Mouse (Mus musculus) inflammation-experienced regulatory T-cells, adult 6 months (primary cell): ENCODE results near the gene B230217C12Rik. TPM values are rescaled to one million over a fixed set of nuclear protein-coding genes. Genes with fewer than 3 reads are reported as not detected.
"Not testable (repeated sequence)": the region's sequence is repeated elsewhere in the genome, so short reads cannot be mapped to it uniquely, and the experiment has no call there.

Source experiments
- ATAC-seq: one replicate; pipeline ENCODE4 v1.8.0; 2017
- polyA plus RNA-seq, 3 experiments: library from polyadenylated mRNA; unstranded; fragments of 100-300 nt; shearing (Covaris generic); gene quantifications; one replicate each; pipeline ENCODE4 v1.2.1; 2017

Gene B230217C12Rik
- polyA plus RNA-seq, 3 experiments from 2014 or later, result 2.1 to 3.0 (median 2.3) TPM

- no peak for ATAC-seq
These were observed 14.2 kb upstream of the B230217C12Rik start for GRCm38 (mm10) chr11:97826414-97826813.

DNA sequence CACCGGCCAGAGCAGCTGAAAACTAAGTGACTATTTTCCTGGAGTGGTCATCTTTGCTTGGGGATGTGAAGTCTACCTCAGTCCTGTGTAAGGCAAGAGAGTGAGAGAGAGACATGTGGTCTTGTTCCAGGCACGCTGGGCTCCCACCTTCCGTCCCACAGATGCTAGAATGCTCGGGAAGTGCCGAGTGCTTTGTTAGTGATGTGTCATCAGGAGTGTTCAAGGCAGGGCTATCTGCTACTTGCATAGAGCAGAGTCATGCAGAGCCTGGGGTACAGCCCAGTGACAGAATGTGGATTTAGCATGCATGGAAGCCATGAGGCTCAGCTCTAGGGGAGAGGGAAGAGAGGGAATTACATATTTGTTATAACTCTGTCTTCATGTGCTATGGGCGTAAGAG is 12.9 kb upstream of the B230217C12Rik start:
- no peak for ATAC-seq

GRCm38 (mm10) chr11:97829365-97829764 is 11.2 kb upstream of the B230217C12Rik start:
- no peak for ATAC-seq

GRCm38 (mm10) chr11:97829913-97830476 is 10.6 kb upstream of the B230217C12Rik start:
- peak; percentile 43 for ATAC-seq

GRCm38 (mm10) chr11:97830501-97830900 is 10.1 kb upstream of the B230217C12Rik start:
- no peak for ATAC-seq

- ATAC-seq, result no peak
These were observed 8.6 kb upstream of the B230217C12Rik start for GRCm38 (mm10) chr11:97832001-97832400.

DNA sequence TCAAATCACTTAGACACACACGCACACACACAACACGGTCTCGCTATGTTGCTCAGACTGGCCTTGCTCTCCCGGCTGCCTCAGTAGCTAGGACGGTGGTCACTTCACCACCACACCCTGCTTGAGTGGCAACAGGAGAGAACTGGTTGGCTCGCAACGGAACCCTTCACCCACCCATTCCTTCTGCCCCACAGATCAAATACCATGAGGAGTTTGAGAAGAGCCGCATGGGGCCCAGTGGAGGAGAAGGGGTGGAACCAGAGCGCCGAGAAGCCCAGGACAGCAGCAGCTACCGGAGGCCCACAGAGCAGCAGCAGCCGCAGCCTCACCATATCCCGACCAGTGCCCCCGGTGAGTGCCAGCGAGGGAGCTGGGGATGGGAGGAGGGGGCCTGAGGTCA is 7.2 kb upstream of the B230217C12Rik start:
- ATAC-seq, result no peak

GRCm38 (mm10) chr11:97836541-97836940 is 4.0 kb upstream of the B230217C12Rik start:
- peak; percentile 40 for ATAC-seq

- not testable (repeated sequence) for ATAC-seq
These were observed 3.5 kb upstream of the B230217C12Rik start for GRCm38 (mm10) chr11:97837051-97837450.

DNA sequence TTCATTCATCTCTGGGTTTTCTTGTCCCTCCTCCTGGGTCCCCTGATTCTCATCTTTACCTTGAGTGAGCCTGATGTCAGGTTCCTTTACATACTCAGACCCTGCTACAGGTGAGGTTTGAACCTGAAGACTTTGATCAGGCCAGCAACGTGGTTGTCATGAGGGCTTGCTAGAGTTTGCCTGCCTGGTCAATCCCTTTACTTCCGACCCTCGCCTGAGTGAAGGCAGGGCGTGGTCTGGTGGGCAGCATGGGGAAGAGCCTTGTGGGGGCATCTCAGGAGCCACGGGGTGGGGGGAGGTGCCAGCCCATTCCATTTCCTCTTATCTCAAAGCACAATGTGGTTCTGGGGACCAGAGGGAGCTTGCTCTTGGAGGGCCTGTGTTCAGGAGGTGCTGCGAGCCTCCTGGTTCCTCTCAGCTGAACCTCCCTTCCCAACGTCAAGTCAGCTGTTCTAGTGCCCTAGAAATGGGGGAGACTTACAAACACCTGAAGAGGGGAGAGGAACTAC is 2.9 kb upstream of the B230217C12Rik start:
- no peak for ATAC-seq

DNA sequence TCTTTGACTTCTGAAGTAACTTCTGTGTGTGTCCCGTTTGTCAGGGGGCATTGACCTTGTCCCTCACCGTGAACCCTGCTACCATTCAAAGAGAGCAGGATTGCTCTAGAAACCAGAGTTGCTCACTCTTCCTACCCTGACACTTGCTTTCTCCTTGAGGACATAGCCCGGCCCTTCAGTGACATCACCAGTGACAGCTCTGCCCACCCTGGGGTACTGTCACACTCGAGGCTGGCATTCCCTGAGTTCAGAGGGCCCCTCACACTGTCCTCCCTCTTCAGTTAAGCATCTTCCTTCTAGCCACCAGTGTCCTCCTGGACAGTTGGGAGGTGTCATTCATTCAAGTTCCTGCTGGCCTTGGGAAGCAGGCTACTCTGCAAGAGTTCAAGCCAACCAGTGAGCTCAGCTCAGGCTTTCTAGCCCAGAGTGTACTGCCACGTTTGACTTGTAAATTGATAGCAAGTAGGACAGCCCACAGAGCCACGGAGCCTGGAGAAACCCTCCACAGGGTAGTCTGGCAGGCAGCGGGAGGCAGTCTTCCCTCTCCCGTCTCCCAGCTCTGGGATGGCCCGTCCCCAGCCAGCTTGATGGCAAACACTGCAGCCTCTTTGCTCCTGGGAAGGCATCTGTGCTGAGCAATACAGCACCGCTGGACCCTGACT is 1.7 kb upstream of the B230217C12Rik start:
- no peak for ATAC-seq

DNA sequence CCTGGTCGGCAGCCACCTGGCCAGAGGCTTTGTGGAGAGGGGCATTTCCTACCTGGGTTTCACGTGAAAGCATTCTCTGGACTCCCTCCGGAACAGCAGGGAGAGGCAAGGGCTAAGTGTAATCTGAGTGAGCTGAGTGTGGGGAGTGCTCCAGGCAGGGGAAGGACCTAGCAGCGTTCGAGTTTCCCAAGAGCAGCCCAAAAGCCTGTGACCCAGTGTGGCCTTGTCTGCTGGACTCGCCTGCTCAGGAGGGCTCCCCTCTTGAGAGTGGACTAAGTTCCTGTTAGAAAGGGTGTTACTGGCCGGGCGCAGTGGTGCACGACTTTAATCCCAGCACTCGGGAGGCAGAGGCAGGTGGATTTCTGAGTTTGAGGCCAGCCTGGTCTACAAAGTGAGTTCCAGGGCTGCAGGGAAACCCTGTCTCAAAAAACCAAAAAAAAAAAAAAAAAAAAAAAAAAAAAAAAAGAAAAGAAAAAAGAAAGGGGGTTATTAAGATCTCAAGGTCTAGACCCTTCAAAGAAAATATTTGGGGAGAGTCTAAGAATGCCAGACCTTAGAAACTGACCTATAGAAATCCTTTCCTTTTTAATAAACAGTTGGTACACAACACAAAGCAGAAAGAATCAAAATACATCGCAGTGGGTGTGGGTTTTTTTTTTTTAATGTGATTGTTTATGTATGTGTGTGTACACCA is 992 bp upstream of the B230217C12Rik start:
- ATAC-seq, result no peak

DNA sequence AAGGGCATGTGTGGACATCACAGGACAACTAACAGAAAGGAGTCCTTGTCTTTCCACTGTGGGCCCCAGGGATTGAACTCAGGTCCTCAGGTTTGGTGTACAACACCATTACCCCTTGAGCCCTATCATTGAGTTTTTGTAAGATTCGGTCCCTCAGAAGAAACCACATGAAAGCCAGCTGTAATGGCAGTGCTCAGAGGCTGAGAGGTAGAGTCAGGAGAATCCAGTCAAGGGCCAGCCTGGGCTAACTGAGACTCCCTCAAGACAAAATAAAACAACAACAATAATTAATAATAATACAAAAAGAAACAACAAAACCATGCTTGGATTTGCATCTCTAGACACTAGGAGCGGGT is 467 bp upstream of the B230217C12Rik start:
- ATAC-seq, result no peak

DNA sequence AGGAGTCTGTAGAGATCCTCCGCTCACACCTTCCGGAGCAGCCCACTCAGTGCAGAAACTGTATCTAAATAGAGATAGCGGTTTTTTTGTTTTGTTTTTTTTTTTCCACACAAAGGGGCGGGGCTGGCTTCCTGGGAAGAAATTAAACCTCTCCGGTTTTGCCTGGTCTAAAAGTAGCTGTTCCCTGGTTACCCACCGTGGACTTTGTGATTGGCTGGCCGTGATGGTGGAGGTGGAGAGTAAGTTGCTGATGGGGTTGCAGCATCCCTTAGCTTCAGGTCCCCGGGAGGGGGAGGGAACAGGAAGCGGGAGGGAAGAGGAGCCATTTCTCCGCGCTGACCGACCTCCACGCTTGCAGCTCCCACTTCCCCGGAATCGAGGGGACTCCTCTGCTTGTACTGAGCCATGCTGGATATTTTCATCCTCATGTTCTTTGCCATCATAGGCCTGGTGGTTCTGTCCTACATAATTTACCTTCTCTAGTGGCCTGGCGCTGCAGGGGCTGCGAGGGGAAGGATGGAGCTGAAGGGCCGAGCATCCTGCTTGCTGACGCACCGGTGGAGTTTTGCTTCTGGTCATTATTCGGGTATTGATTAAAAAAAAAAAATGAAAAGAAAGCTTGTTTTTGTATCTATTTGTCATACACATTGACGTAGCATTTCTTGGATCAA is 546 bp downstream of the B230217C12Rik start:
- peak; percentile 48 for ATAC-seq

DNA sequence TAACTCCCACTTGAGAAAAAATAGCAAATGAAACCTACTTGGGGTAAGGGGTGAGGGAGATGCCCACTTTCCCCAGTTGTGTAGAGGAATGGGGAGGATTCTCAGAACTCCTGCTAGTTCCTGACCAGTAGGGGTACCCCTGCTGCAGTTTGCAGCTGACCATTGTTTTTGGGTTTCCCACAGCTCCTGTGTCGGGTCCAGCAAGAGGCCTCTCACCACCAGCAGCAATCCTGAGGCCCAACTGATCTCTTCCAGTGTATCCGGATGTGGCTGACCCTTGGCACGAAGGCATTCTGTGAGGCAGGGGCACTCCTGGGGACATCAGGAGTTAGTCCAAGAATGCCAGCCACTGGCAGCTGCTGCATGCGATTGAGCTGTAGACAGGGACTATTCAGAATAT is 1.4 kb downstream of the B230217C12Rik start:
- no peak for ATAC-seq

DNA sequence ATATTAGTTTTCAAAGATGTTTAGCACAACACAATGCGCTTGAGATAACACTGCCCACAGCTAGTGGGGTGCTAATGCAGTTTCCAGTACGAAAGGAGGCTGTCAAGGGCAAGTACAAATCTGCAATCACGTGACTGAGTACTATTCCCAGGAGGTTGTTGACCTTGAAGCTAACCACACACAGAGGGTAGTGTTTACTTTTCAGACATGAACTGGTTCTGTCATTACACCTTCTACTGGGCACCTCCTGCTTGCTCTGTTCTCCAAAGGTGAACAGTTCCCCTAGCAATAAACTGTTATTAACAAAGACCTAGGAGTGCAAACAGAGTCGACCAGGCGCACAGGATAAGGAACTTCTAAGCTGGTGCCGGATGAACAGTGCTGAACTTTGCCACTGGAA is 9.8 kb downstream of the B230217C12Rik start:
- ATAC-seq, result no peak

GRCm38 (mm10) chr11:97851601-97852000 is 11.0 kb downstream of the B230217C12Rik start:
- no peak for ATAC-seq

DNA sequence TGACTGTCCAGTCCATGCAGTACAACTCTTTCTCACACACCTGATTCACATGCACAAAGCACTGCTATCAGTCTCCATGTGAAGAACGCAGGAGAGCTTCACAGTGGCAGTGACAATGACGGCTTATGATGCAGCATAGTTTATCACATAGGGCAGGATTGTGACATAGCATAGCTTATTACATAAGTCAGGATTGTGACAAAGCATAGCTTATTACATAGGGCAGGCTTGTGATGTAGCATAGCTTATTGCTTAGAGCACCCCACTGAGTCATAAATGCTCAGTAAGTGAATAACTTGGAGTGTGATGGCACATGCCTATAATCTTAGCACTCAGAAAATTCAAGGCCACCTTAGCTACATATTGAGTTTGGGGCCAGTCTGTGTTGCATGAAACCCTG is 14.9 kb downstream of the B230217C12Rik start:
- no peak for ATAC-seq

DNA sequence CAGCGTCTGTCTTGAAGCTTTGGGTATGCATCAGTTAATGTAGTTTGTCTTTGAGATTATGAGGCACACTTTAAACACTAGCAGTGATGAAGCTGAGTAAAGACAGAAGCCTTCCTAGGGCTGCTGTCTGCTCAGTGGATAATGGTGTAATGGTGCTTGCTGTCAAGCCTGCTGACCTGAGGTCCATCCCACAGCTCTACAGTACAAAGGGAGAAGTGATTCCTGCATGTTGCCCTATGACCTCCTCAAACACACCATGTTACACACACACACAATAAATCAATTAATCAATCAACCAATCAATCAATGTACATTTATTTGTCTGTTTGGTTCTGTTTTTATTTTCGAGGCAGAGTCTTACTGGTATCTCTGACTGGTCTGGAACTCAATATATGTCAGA is 21.6 kb downstream of the B230217C12Rik start:
- no peak for ATAC-seq

DNA sequence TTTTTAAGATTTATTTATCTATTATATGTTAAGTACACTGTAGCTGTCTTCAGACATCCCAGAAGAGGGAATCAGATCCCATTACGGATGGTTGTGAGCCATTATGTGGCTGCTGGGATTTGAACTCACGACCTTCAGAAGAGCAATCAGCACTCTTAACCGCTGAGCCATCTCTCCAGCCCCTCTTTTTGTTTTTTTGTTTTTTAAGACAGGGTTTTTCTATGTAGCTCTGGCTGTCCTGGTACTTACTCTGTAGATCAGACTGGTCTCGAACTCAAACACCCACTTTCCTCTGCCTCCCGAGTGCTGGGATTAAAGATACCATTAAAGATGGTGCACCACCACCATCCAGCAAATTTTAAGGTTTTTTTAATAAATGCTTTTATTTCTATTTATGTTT is 24.8 kb downstream of the B230217C12Rik start:
- no peak for ATAC-seq

GRCm38 (mm10) chr11:97866091-97866888 is 25.7 kb downstream of the B230217C12Rik start:
- no peak for ATAC-seq

- ATAC-seq, result no peak
These were observed 27.0 kb downstream of the B230217C12Rik start for GRCm38 (mm10) chr11:97867591-97867990.
